Mouse (Mus musculus): ENCODE data around the gene Agap1. TPM values are rescaled to one million over a fixed set of nuclear protein-coding genes. Genes with fewer than 3 reads are reported as not detected.

Gene Agap1
- total and polyA plus RNA-seq, 2 experiments from 2014 or later: 45.9 to 175 TPM

DNA sequence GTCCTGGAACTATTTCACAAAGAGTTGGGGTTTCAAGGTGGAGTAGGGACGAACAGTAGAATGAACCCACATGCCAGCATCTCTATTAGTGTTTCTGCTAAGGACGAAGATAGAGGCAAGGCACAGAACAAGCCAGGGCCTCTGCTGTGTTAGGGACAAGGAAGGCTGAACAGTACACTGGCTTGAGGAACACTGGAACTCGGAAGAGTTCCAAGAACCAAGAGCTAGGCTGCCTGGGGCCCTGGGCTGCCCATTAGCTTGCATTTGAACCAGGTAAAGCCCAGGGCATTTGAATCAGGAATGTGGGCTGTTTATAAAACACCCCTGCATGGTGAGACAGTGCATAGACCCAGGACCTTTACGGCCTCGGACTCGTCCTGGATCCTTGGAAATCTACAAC lies 940 bp upstream of the Agap1 start:
- Histone ChIP-seq H3K4me3 (ENCODE audit: low read depth, low read length) (peak overlapping the region; percentile 65), H3K36me3 (ENCODE audit: insufficient read depth, low read length) (no peaks in the 10 kb centered on the region), H3K27ac (ENCODE audit: low read depth, low read length) (no peak overlapping the region), H3K9ac (replicated peaks; ENCODE audit: low read length, poor library complexity, severe bottlenecking) (0 out of 2 replicates have a peak overlapping the region, but pooled peaks have one; percentile 74), H3K4me2 (ENCODE audit: low read depth, low read length, poor library complexity, severe bottlenecking) (peak overlapping the region; percentile 69), H3K4me1 (ENCODE audit: insufficient read depth, low read length) (peaks cover 9% of the 10 kb centered on the region), H3K9me3 (ENCODE audit: low read length) (no peaks in the 10 kb centered on the region), H3K27me3 (ENCODE audit: insufficient read depth, low read length) (no peaks in the 10 kb centered on the region)
- TF ChIP-seq CTCF (IDR thresholded peaks at IDR 0.05): no peak
- WGBS: 33% methylated on average over 6 of the region's 6 CpGs
- DNase-seq (ENCODE audit: low spot score) (no peak), ATAC-seq (ENCODE audit: low FRiP score) (no peak)

- DNase-seq (ENCODE audit: low spot score) (peak; percentile 53), ATAC-seq (ENCODE audit: low FRiP score) (peak; percentile 24)
- peak overlapping the region; percentile 74 for H3K9ac ChIP-seq (replicated peaks; ENCODE audit: low read length, poor library complexity, severe bottlenecking)
- peak overlapping the region; percentile 69 for H3K4me2 ChIP-seq (ENCODE audit: low read depth, low read length, poor library complexity, severe bottlenecking)
- TF ChIP-seq CTCF (IDR thresholded peaks at IDR 0.05): no peak
- H3K4me3 ChIP-seq (ENCODE audit: low read depth, low read length): peak overlapping the region; percentile 65
- peaks cover 9% of the 10 kb centered on the region for H3K4me1 ChIP-seq (ENCODE audit: insufficient read depth, low read length)
- WGBS: under 1% methylated on average over 51 of the region's 51 CpGs
- H3K27ac ChIP-seq (ENCODE audit: low read depth, low read length): peak overlapping the region; percentile 26; the same call in 1 of the 2 replicates
- no peaks in the 10 kb centered on the region for H3K27me3 ChIP-seq (ENCODE audit: insufficient read depth, low read length)
- no peaks in the 10 kb centered on the region for H3K9me3 ChIP-seq (ENCODE audit: low read length)
- H3K36me3 ChIP-seq (ENCODE audit: insufficient read depth, low read length): no peaks in the 10 kb centered on the region
Measured at GRCm38 (mm10) chr1:89455421-89456091, 950 bp downstream of the Agap1 start.

DNA sequence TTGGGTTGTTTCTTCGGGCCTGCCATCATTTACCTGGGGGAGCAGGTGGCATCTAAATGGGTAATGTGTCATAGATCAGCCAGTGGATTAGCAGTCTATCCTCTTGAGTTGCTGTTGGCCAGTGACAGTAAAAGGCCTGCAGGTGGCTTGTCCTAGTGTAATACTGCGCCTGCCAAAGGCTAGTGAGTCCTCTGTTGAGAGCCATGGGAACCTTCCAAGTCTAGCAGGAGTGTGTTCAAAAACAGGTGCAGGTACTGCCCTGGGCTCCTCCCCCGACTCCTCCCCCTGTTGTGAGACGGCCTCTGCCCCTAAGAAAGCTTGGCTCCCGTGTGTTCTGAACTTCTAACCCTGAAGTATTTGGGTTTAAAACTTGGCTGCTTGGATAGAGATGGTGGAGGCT lies 1.9 kb downstream of the Agap1 start:
- Histone ChIP-seq H3K27ac (ENCODE audit: low read depth, low read length) (no peak overlapping the region), H3K4me1 (ENCODE audit: insufficient read depth, low read length) (peaks cover 9% of the 10 kb centered on the region), H3K36me3 (ENCODE audit: insufficient read depth, low read length) (no peaks in the 10 kb centered on the region), H3K9ac (replicated peaks; ENCODE audit: low read length, poor library complexity, severe bottlenecking) (peak overlapping the region; percentile 74; the same call in 1 of the 2 replicates), H3K4me2 (ENCODE audit: low read depth, low read length, poor library complexity, severe bottlenecking) (peak overlapping the region; percentile 69), H3K27me3 (ENCODE audit: insufficient read depth, low read length) (no peaks in the 10 kb centered on the region), H3K4me3 (ENCODE audit: low read depth, low read length) (peak overlapping the region; percentile 65), H3K9me3 (ENCODE audit: low read length) (no peaks in the 10 kb centered on the region)
- WGBS: 32% methylated on average over 5 of the region's 5 CpGs
- DNase-seq (ENCODE audit: low spot score) (peak; percentile 37), ATAC-seq (ENCODE audit: low FRiP score) (no peak)
- TF ChIP-seq CTCF (IDR thresholded peaks at IDR 0.05): peak; percentile 45

DNA sequence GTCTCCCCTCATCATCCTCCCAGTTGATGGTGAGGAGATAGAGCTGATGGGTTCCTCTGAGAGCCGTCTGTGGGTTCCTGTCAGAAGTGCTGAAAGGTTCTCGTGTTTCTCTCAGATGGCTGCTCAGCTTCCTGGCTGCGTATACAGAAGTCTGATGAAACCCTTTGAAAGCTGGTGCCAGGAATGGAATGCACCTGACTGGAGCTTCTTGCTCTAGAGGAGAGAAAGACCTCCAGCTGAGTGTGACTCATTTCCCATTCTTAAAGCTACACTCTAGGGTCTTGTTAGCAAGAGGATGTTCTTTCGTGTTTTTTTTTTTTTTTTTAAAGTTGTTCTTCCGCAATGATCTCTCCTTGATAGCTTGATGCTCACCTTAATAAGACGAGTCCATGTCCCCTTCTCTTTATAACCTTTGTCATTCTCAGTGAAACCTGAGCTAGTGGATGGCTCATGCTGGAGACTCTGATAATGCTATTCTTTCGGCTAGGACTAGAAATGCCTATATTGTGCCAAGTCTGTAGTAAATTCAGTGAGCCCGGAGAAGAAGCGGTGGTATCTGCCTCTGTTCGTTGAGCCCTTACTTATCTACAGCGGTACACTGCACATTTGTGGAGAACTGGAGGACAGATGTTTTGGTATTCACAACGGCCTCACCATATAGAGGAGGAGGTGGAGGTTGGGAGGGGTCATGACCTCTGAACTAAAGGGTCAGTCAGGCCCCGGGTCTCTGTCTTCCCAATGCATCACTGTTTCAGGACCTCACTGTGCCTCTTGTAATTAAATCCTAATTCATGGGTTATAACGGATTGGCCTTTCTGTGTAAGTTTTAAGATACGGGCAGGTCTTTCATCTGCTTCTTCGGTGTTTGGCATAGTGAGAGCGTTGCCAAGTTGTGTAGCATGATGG lies 2.8 kb downstream of the Agap1 start:
- Histone ChIP-seq H3K4me2 (ENCODE audit: low read depth, low read length, poor library complexity, severe bottlenecking) (peak overlapping the region; percentile 69), H3K4me1 (ENCODE audit: insufficient read depth, low read length) (peaks cover 9% of the 10 kb centered on the region), H3K27me3 (ENCODE audit: insufficient read depth, low read length) (no peaks in the 10 kb centered on the region), H3K9ac (replicated peaks; ENCODE audit: low read length, poor library complexity, severe bottlenecking) (0 out of 2 replicates have a peak overlapping the region, but pooled peaks have one; percentile 74), H3K4me3 (ENCODE audit: low read depth, low read length) (peak overlapping the region; percentile 65), H3K36me3 (ENCODE audit: insufficient read depth, low read length) (no peaks in the 10 kb centered on the region), H3K27ac (ENCODE audit: low read depth, low read length) (no peak overlapping the region), H3K9me3 (ENCODE audit: low read length) (no peaks in the 10 kb centered on the region)
- WGBS: 59% methylated on average over 17 of the region's 17 CpGs
- no peak for TF ChIP-seq CTCF (IDR thresholded peaks at IDR 0.05)
- ATAC-seq (ENCODE audit: low FRiP score): no peak
- DNase-seq (ENCODE audit: low spot score): no peak

- DNase-seq (ENCODE audit: low spot score) (no peak), ATAC-seq (ENCODE audit: low FRiP score) (no peak)
- no peaks in the 10 kb centered on the region for H3K36me3 ChIP-seq (ENCODE audit: insufficient read depth, low read length)
- 79% methylated on average over 5 of the region's 5 CpGs for WGBS
- TF ChIP-seq CTCF (IDR thresholded peaks at IDR 0.05): no peak
- no peak overlapping the region for H3K9ac ChIP-seq (replicated peaks; ENCODE audit: low read length, poor library complexity, severe bottlenecking)
- H3K9me3 ChIP-seq (ENCODE audit: low read length): no peaks in the 10 kb centered on the region
- H3K4me3 ChIP-seq (ENCODE audit: low read depth, low read length): no peak overlapping the region
- peaks cover 8% of the 10 kb centered on the region; the same call in 1 of the 2 replicates for H3K4me1 ChIP-seq (ENCODE audit: insufficient read depth, low read length)
- no peak overlapping the region for H3K4me2 ChIP-seq (ENCODE audit: low read depth, low read length, poor library complexity, severe bottlenecking)
- no peaks in the 10 kb centered on the region for H3K27me3 ChIP-seq (ENCODE audit: insufficient read depth, low read length)
- no peak overlapping the region for H3K27ac ChIP-seq (ENCODE audit: low read depth, low read length)
Measured at GRCm38 (mm10) chr1:89461881-89462280, 7.3 kb downstream of the Agap1 start.

GRCm38 (mm10) chr1:89463138-89463537 lies 8.5 kb downstream of the Agap1 start:
- no peak overlapping the region for H3K27ac ChIP-seq (ENCODE audit: low read depth, low read length)
- TF ChIP-seq CTCF (IDR thresholded peaks at IDR 0.05): no peak

More at GRCm38 (mm10) chr1:89463138-89463537, 8.5 kb downstream of the Agap1 start:
- no peaks in the 10 kb centered on the region for H3K9me3 ChIP-seq (ENCODE audit: low read length)
- H3K9ac ChIP-seq (replicated peaks; ENCODE audit: low read length, poor library complexity, severe bottlenecking): no peak overlapping the region
- no peak for ATAC-seq (ENCODE audit: low FRiP score)
- no peak overlapping the region for H3K4me3 ChIP-seq (ENCODE audit: low read depth, low read length)
- H3K4me1 ChIP-seq (ENCODE audit: insufficient read depth, low read length): peaks cover 11% of the 10 kb centered on the region
- no peak overlapping the region for H3K4me2 ChIP-seq (ENCODE audit: low read depth, low read length, poor library complexity, severe bottlenecking)
- peak; percentile 28 for DNase-seq (ENCODE audit: low spot score)
- H3K27me3 ChIP-seq (ENCODE audit: insufficient read depth, low read length): no peaks in the 10 kb centered on the region
- no peaks in the 10 kb centered on the region for H3K36me3 ChIP-seq (ENCODE audit: insufficient read depth, low read length)
- 56% methylated on average over 8 of the region's 8 CpGs for WGBS
